Mouse (Mus musculus): ENCODE measurements around the gene Slc27a4. TPM values are rescaled to one million over a fixed set of nuclear protein-coding genes. Genes with fewer than 3 reads are reported as not detected.
A peak's percentile ranks its signal among the peaks of the same experiment; 100 is the strongest.

Gene Slc27a4
- polyA plus RNA-seq, 1 experiment, result 15.3 TPM

GRCm38 (mm10) chr2:29853736-29854135 is 51.3 kb downstream of the Slc27a4 start:
- TF ChIP-seq CTCF (IDR thresholded peaks at IDR 0.05; ENCODE audit: low read depth, low read length) (no peak), POLR2A (IDR thresholded peaks at IDR 0.05; ENCODE audit: borderline replicate concordance, low read depth, low read length) (no peak)
- H3K27ac ChIP-seq (ENCODE audit: insufficient read depth, low read depth, low read length), result no peak overlapping the region
- no peak overlapping the region for H3K4me3 ChIP-seq (ENCODE audit: insufficient read depth, low read length)
- H3K4me1 ChIP-seq (ENCODE audit: control insufficient read depth, insufficient read depth, low read length), result no peaks in the 10 kb centered on the region

GRCm38 (mm10) chr2:29855585-29856210 is 53.3 kb downstream of the Slc27a4 start:
- no peaks in the 10 kb centered on the region for H3K4me1 ChIP-seq (ENCODE audit: control insufficient read depth, insufficient read depth, low read length)
- no peak overlapping the region for H3K4me3 ChIP-seq (ENCODE audit: insufficient read depth, low read length)
- TF ChIP-seq CTCF (IDR thresholded peaks at IDR 0.05; ENCODE audit: low read depth, low read length) (no peak), POLR2A (IDR thresholded peaks at IDR 0.05; ENCODE audit: borderline replicate concordance, low read depth, low read length) (no peak)
- no peak overlapping the region for H3K27ac ChIP-seq (ENCODE audit: insufficient read depth, low read depth, low read length)

- Histone ChIP-seq H3K4me3 (ENCODE audit: insufficient read depth, low read length) (no peak overlapping the region), H3K4me1 (ENCODE audit: control insufficient read depth, insufficient read depth, low read length) (no peaks in the 10 kb centered on the region), H3K27ac (ENCODE audit: insufficient read depth, low read depth, low read length) (no peak overlapping the region)
- TF ChIP-seq CTCF (IDR thresholded peaks at IDR 0.05; ENCODE audit: low read depth, low read length) (no peak), POLR2A (IDR thresholded peaks at IDR 0.05; ENCODE audit: borderline replicate concordance, low read depth, low read length) (no peak)
Observed at GRCm38 (mm10) chr2:29856451-29857260, 54.2 kb downstream of the Slc27a4 start.

- no peak overlapping the region for H3K27ac ChIP-seq (ENCODE audit: insufficient read depth, low read depth, low read length)
- TF ChIP-seq POLR2A (IDR thresholded peaks at IDR 0.05; ENCODE audit: borderline replicate concordance, low read depth, low read length) (no peak), CTCF (IDR thresholded peaks at IDR 0.05; ENCODE audit: low read depth, low read length) (no peak)
- H3K4me1 ChIP-seq (ENCODE audit: control insufficient read depth, insufficient read depth, low read length), result no peaks in the 10 kb centered on the region
- H3K4me3 ChIP-seq (ENCODE audit: insufficient read depth, low read length), result no peak overlapping the region
Observed at GRCm38 (mm10) chr2:29857341-29857740, 54.9 kb downstream of the Slc27a4 start.

- Histone ChIP-seq H3K4me3 (ENCODE audit: insufficient read depth, low read length) (no peak overlapping the region), H3K27ac (ENCODE audit: insufficient read depth, low read depth, low read length) (no peak overlapping the region), H3K4me1 (ENCODE audit: control insufficient read depth, insufficient read depth, low read length) (no peaks in the 10 kb centered on the region)
- TF ChIP-seq POLR2A (IDR thresholded peaks at IDR 0.05; ENCODE audit: borderline replicate concordance, low read depth, low read length) (no peak), CTCF (IDR thresholded peaks at IDR 0.05; ENCODE audit: low read depth, low read length) (no peak)
Observed at GRCm38 (mm10) chr2:29857967-29858366, 55.5 kb downstream of the Slc27a4 start.

- Histone ChIP-seq H3K4me3 (ENCODE audit: insufficient read depth, low read length) (no peak overlapping the region), H3K4me1 (ENCODE audit: control insufficient read depth, insufficient read depth, low read length) (no peaks in the 10 kb centered on the region), H3K27ac (ENCODE audit: insufficient read depth, low read depth, low read length) (no peak overlapping the region)
- peak; percentile 84 for TF ChIP-seq CTCF (IDR thresholded peaks at IDR 0.05; ENCODE audit: low read depth, low read length)
- TF ChIP-seq POLR2A (IDR thresholded peaks at IDR 0.05; ENCODE audit: borderline replicate concordance, low read depth, low read length), result no peak
Observed at GRCm38 (mm10) chr2:29858748-29859473, 56.5 kb downstream of the Slc27a4 start.

GRCm38 (mm10) chr2:29865125-29865524 is 62.7 kb downstream of the Slc27a4 start:
- TF ChIP-seq POLR2A (IDR thresholded peaks at IDR 0.05; ENCODE audit: borderline replicate concordance, low read depth, low read length) (no peak), CTCF (IDR thresholded peaks at IDR 0.05; ENCODE audit: low read depth, low read length) (no peak)
- no peak overlapping the region for H3K4me3 ChIP-seq (ENCODE audit: insufficient read depth, low read length)
- H3K4me1 ChIP-seq (ENCODE audit: control insufficient read depth, insufficient read depth, low read length), result peaks cover 3% of the 10 kb centered on the region; the same call in 1 of the 2 replicates

More at GRCm38 (mm10) chr2:29865125-29865524, 62.7 kb downstream of the Slc27a4 start:
- no peak overlapping the region for H3K27ac ChIP-seq (ENCODE audit: insufficient read depth, low read depth, low read length)

Other genes with a start within 250 kb of the Slc27a4 start
- gene Rapgef1, start 182.9 kb upstream of the Slc27a4 start, polyA plus RNA-seq (2012; ENCODE audit: insufficient read depth, insufficient read length, missing spikeins), result 20.5 and 23.6 TPM in 2 replicates
- gene Gm13420, start 50.9 kb upstream of the Slc27a4 start, polyA plus RNA-seq (2012; ENCODE audit: insufficient read depth, insufficient read length, missing spikeins), result not detected in 2 replicates
- 1.1 TPM in 1 of 2 replicates, not detected in the other for gene Gm13547, start 43.3 kb upstream of the Slc27a4 start, polyA plus RNA-seq (2012; ENCODE audit: insufficient read depth, insufficient read length, missing spikeins)
- 7.2 and 7.7 TPM in 2 replicates for gene Coq4, start 15.1 kb upstream of the Slc27a4 start, polyA plus RNA-seq (2012; ENCODE audit: insufficient read depth, insufficient read length, missing spikeins)
- gene Trub2, start 14.1 kb upstream of the Slc27a4 start, polyA plus RNA-seq (2012; ENCODE audit: insufficient read depth, insufficient read length, missing spikeins), result 18.0 and 19.0 TPM in 2 replicates
- 27.7 and 37.4 TPM in 2 replicates for gene Urm1, start 17.4 kb downstream of the Slc27a4 start, polyA plus RNA-seq (2012; ENCODE audit: insufficient read depth, insufficient read length, missing spikeins)
- 7.9 and 10.1 TPM in 2 replicates for gene Cercam, start 66.5 kb downstream of the Slc27a4 start, polyA plus RNA-seq (2012; ENCODE audit: insufficient read depth, insufficient read length, missing spikeins)
- gene Odf2, start 86.6 kb downstream of the Slc27a4 start, polyA plus RNA-seq (2012; ENCODE audit: insufficient read depth, insufficient read length, missing spikeins), result 49.8 and 50.6 TPM in 2 replicates
- 19.0 and 20.6 TPM in 2 replicates for gene Gle1, start 132.8 kb downstream of the Slc27a4 start, polyA plus RNA-seq (2012; ENCODE audit: insufficient read depth, insufficient read length, missing spikeins)
- gene Sptan1, start 162.9 kb downstream of the Slc27a4 start, polyA plus RNA-seq (2012; ENCODE audit: insufficient read depth, insufficient read length, missing spikeins), result 98.2 and 109 TPM in 2 replicates
- gene Wdr34, start 246.2 kb downstream of the Slc27a4 start, polyA plus RNA-seq (2012; ENCODE audit: insufficient read depth, insufficient read length, missing spikeins), result 8.2 TPM in 2 replicates